Mouse (Mus musculus) olfactory bulb, adult 2 months (tissue): Measurements from ENCODE around the gene Haus3.

Experiments
- CTCF ChIP-seq: fragments of 200-500 bp; IDR thresholded peaks from 2 replicates; pipeline ENCODE4 v1.5.1; 2012; ENCODE audit warnings: low read depth, mild to moderate bottlenecking, low read length, moderate library complexity; ENCODE audit not compliant: insufficient read depth
- POLR2A ChIP-seq: fragments of 200-500 bp; IDR thresholded peaks from 2 replicates; pipeline ENCODE4 v1.6.1; 2012; ENCODE audit warnings: mild to moderate bottlenecking, low read depth, low read length, moderate library complexity; ENCODE audit not compliant: insufficient read depth

GRCm38 (mm10) chr5:34183156-34183880, 14.0 kb upstream of the Haus3 start:
- TF ChIP-seq CTCF (no peak), POLR2A (no peak)
